Mouse (Mus musculus) limb, embryonic 15.5 days (tissue): Measurements from ENCODE around the gene Otulin. TPM values are rescaled to one million over a fixed set of nuclear protein-coding genes. Genes with fewer than 3 reads are reported as not detected.

Experiments used
- ATAC-seq: fragments of 200-750 bp; cut with Nextera tagmentation; 2 replicates; pipeline ENCODE4 v1.8.0; 2017; ENCODE audit warnings: low read depth, moderate TSS enrichment; ENCODE audit not compliant: insufficient number of reproducible peaks, low FRiP score, low TSS enrichment
- H3K27ac ChIP-seq: fragments of 300-500 bp; sonication (generic); 2 replicates; pipeline ENCODE4 v1.5.1; 2015; ENCODE audit warnings: moderate library complexity, mild to moderate bottlenecking, inconsistent platforms
- H3K27me3 ChIP-seq: fragments of 300-500 bp; sonication (generic); 2 replicates; pipeline ENCODE4 v1.6.1; 2015; ENCODE audit warnings: inconsistent platforms
- H3K36me3 ChIP-seq: fragments of 300-500 bp; sonication (generic); 2 replicates; pipeline ENCODE4 v1.6.1; 2015; ENCODE audit warnings: inconsistent platforms
- H3K4me1 ChIP-seq: fragments of 300-500 bp; sonication (generic); 2 replicates; pipeline ENCODE4 v1.6.1; 2015; ENCODE audit warnings: inconsistent platforms
- H3K4me2 ChIP-seq: fragments of 300-500 bp; sonication (generic); 2 replicates; pipeline ENCODE4 v1.6.1; 2015; ENCODE audit warnings: mild to moderate bottlenecking, inconsistent platforms
- H3K4me3 ChIP-seq: fragments of 300-500 bp; sonication (generic); 2 replicates; pipeline ENCODE4 v1.5.1; 2015; ENCODE audit warnings: mild to moderate bottlenecking, inconsistent platforms
- H3K9ac ChIP-seq: fragments of 300-500 bp; sonication (generic); 2 replicates; pipeline ENCODE4 v1.6.1; 2015; ENCODE audit warnings: inconsistent platforms
- H3K9me3 ChIP-seq: fragments of 300-500 bp; sonication (generic); 2 replicates; pipeline ENCODE4 v1.6.1; 2016; ENCODE audit warnings: inconsistent platforms
- WGBS: fragments of 180-500 bp; shearing (Covaris S2); methylation state at CpG from one replicate; pipeline ENCODE4 v1.1.7; 2015; 5-methylcytosine and 5-hydroxymethylcytosine counted together
- polyA plus RNA-seq: library from polyadenylated mRNA; unstranded; fragments of >200 nt; fragmentation: Nextera tagmentation; extraction: Ambion mirVana; gene quantifications from 2 replicates; pipeline ENCODE4 v1.2.1, GENCODE M21; 2015

Gene Otulin
- polyA plus RNA-seq, 1 experiment from 2014 or later, result 32.5 TPM

- Histone ChIP-seq H3K4me2 (no peak overlapping the region), H3K4me3 (no peak overlapping the region), H3K9me3 (no peaks in the 10 kb centered on the region), H3K27me3 (no peaks in the 10 kb centered on the region), H3K9ac (no peak overlapping the region), H3K27ac (no peak overlapping the region), H3K36me3 (no peaks in the 10 kb centered on the region), H3K4me1 (0 out of 2 replicates have a peak, but pooled peaks cover 5% of the 10 kb centered on the region)
- WGBS, result 87% methylated on average over 7 of the region's 7 CpGs
- no peak for ATAC-seq
These were observed 38.1 kb upstream of the Otulin start for GRCm38 (mm10) chr15:27668557-27668956.

DNA sequence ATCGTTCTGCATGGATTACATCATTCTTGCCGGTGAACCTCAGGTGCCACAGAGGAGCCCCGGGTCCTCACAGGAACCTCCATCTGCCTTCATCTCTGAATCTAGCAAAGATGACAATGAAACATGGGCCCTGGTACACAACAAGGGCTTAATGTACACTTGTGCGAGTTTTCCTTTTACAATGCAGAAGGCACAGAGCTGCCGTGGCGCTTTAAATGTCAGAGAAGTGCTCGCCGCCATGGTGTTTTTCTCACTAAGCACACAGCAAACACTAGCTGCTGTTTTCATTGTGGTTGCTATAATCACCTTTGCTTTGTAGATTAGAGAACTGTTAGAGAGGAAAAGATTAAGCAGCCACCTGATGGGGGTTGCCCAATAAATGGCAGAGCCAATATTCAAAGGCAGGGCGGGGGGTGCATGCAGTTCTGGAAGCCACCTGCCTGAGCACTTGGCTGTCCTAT, 37.5 kb upstream of the Otulin start:
- H3K9ac ChIP-seq, result no peak overlapping the region
- no peaks in the 10 kb centered on the region for H3K27me3 ChIP-seq
- H3K4me1 ChIP-seq, result 0 out of 2 replicates have a peak, but pooled peaks cover 5% of the 10 kb centered on the region
- H3K4me2 ChIP-seq, result no peak overlapping the region
- no peak overlapping the region for H3K4me3 ChIP-seq
- no peak overlapping the region for H3K27ac ChIP-seq
- no peaks in the 10 kb centered on the region for H3K36me3 ChIP-seq
- 74% methylated on average over 9 of the region's 9 CpGs for WGBS
- no peaks in the 10 kb centered on the region for H3K9me3 ChIP-seq
- ATAC-seq, result no peak

DNA sequence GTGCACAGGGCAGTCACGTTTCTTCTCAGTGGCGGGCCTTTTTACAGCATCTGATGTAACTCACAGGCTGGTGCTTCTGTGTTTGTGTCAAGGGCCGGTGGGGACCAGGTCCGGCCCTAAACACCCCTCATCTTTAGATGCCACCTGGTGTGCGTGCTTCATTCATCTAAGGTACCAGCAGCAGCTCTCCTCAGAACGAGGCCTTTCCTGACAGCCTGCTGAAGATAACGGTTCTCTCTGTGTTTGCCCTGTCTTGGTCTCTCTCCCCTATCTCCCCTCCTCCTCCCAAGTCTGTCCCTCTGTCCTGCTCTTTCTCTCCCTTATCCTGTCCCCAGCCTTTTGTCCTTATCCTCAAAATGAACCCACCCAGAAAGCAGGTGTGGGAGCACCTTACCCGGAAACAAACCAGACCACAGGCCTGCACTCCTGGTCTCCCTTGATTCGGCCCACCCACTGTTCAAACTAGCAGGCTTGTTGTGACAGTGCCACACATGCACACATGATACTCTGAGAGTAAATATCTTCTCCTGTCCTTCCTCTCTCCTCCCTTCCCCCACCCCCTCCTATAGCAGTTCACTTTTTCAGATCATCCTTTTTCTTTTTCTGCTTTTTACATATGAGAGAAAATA, 36.5 kb upstream of the Otulin start:
- Histone ChIP-seq H3K27me3 (no peaks in the 10 kb centered on the region), H3K4me2 (no peak overlapping the region), H3K9me3 (no peaks in the 10 kb centered on the region), H3K9ac (no peak overlapping the region), H3K4me1 (0 out of 2 replicates have a peak, but pooled peaks cover 5% of the 10 kb centered on the region), H3K27ac (no peak overlapping the region), H3K36me3 (no peaks in the 10 kb centered on the region), H3K4me3 (no peak overlapping the region)
- ATAC-seq, result no peak
- 61% methylated on average over 9 of the region's 9 CpGs for WGBS

DNA sequence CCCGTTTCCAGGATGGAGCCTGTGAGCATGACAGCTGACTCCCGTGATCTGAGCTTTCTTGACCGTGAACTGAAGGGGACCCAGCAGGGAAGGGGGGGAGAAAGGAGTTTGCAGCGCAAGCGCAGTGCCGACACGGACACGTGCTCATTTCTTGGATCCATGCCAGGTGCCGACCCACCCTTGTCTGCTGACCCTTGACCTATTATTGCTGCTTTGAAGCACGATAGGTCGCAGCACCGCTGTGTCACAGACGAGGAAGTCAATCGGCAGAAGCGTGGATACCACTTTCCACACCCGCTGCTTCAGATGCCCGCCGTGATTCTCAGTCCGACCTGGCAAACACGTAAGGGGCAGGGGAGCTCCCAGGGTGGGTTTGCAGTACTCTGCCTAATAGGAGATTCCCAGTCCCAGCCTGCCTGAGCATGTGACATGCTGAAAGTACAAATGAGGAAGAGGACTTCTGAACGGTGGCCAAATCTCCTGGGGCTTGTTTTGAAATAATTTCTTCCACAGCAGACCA, 35.0 kb upstream of the Otulin start:
- no peaks in the 10 kb centered on the region for H3K27me3 ChIP-seq
- H3K9ac ChIP-seq, result no peak overlapping the region
- no peak overlapping the region for H3K27ac ChIP-seq
- WGBS, result 45% methylated on average over 21 of the region's 21 CpGs
- no peaks in the 10 kb centered on the region for H3K36me3 ChIP-seq
- H3K9me3 ChIP-seq, result no peaks in the 10 kb centered on the region
- ATAC-seq, result no peak
- peak overlapping the region; percentile 31; the same call in 1 of the 2 replicates for H3K4me2 ChIP-seq
- H3K4me1 ChIP-seq, result 0 out of 2 replicates have a peak, but pooled peaks cover 5% of the 10 kb centered on the region
- no peak overlapping the region; the same call in 1 of the 2 replicates for H3K4me3 ChIP-seq

DNA sequence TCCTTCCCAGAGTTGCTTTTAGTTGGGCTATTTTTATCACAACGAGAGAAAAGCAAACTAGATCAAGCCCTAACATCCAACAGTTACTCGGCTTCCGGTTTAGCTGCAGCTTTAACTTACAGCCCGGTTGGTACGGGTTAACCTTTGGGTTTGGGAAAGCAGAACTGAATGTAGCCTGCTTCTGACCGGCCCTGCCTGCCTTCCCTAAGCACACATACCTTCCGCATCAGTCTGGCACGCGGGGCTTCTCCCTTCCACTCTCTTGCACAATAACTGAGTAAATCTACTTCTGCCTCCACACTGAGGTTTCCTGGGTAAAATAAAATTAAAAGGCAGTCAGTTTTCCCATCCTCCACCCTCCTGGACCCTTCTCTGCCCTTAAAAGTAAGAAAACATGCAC, 33.6 kb upstream of the Otulin start:
- no peak overlapping the region for H3K4me2 ChIP-seq
- H3K36me3 ChIP-seq, result no peaks in the 10 kb centered on the region
- H3K4me3 ChIP-seq, result no peak overlapping the region
- 0 out of 2 replicates have a peak, but pooled peaks cover 5% of the 10 kb centered on the region for H3K4me1 ChIP-seq
- H3K9me3 ChIP-seq, result no peaks in the 10 kb centered on the region
- H3K27me3 ChIP-seq, result no peaks in the 10 kb centered on the region
- 90% methylated on average over 9 of the region's 9 CpGs for WGBS
- no peak overlapping the region for H3K27ac ChIP-seq
- H3K9ac ChIP-seq, result no peak overlapping the region
- no peak for ATAC-seq

GRCm38 (mm10) chr15:27662699-27663098, 32.2 kb upstream of the Otulin start:
- H3K4me3 ChIP-seq, result no peak overlapping the region
- WGBS, result 42% methylated on average over 1 of the region's 1 CpGs
- no peaks in the 10 kb centered on the region for H3K27me3 ChIP-seq
- H3K9me3 ChIP-seq, result no peaks in the 10 kb centered on the region
- no peak overlapping the region for H3K27ac ChIP-seq
- H3K9ac ChIP-seq, result no peak overlapping the region
- 0 out of 2 replicates have a peak, but pooled peaks cover 5% of the 10 kb centered on the region for H3K36me3 ChIP-seq
- H3K4me1 ChIP-seq, result 0 out of 2 replicates have a peak, but pooled peaks cover 5% of the 10 kb centered on the region
- no peak for ATAC-seq
- H3K4me2 ChIP-seq, result no peak overlapping the region

GRCm38 (mm10) chr15:27661696-27662095, 31.2 kb upstream of the Otulin start:
- Histone ChIP-seq H3K36me3 (0 out of 2 replicates have a peak, but pooled peaks cover 5% of the 10 kb centered on the region), H3K9me3 (no peaks in the 10 kb centered on the region), H3K4me1 (0 out of 2 replicates have a peak, but pooled peaks cover 5% of the 10 kb centered on the region), H3K27me3 (no peaks in the 10 kb centered on the region), H3K9ac (no peak overlapping the region), H3K4me3 (no peak overlapping the region), H3K4me2 (no peak overlapping the region), H3K27ac (no peak overlapping the region)
- 86% methylated on average over 6 of the region's 6 CpGs for WGBS
- ATAC-seq, result no peak

GRCm38 (mm10) chr15:27659592-27660244, 29.2 kb upstream of the Otulin start:
- no peaks in the 10 kb centered on the region for H3K4me1 ChIP-seq
- H3K9ac ChIP-seq, result no peak overlapping the region
- 37% methylated on average over 17 of the region's 17 CpGs for WGBS
- no peak overlapping the region for H3K27ac ChIP-seq
- H3K36me3 ChIP-seq, result 0 out of 2 replicates have a peak, but pooled peaks cover 5% of the 10 kb centered on the region
- no peak for ATAC-seq
- H3K4me3 ChIP-seq, result no peak overlapping the region
- no peaks in the 10 kb centered on the region for H3K9me3 ChIP-seq
- H3K4me2 ChIP-seq, result no peak overlapping the region
- H3K27me3 ChIP-seq, result no peaks in the 10 kb centered on the region

GRCm38 (mm10) chr15:27659143-27659542, 28.6 kb upstream of the Otulin start:
- Histone ChIP-seq H3K4me3 (no peak overlapping the region), H3K27me3 (no peaks in the 10 kb centered on the region), H3K4me1 (no peaks in the 10 kb centered on the region), H3K9ac (no peak overlapping the region), H3K4me2 (no peak overlapping the region), H3K27ac (no peak overlapping the region), H3K36me3 (0 out of 2 replicates have a peak, but pooled peaks cover 5% of the 10 kb centered on the region), H3K9me3 (no peaks in the 10 kb centered on the region)
- WGBS, result 82% methylated on average over 5 of the region's 5 CpGs
- no peak for ATAC-seq

DNA sequence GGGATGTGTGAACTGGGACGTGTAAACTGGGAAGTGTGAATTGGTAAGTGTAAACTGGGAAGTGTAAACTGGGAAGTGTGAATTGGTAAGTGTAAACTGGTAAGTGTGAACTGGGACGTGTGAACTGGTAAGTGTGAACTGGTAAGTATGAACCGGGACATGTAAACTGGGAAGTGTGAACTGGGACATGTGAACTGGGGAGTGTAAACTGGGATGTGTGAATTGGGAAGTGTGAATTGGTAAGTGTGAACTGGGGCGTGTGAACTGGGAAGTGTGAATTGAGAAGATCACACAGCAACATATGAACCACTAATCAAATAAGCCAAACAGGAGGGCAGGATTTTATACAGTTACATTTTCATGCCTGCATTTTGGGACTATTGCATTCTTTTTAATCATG, 27.9 kb upstream of the Otulin start:
- H3K27ac ChIP-seq, result no peak overlapping the region
- no peak overlapping the region for H3K4me2 ChIP-seq
- ATAC-seq, result no peak
- no peak overlapping the region for H3K9ac ChIP-seq
- no peaks in the 10 kb centered on the region for H3K4me1 ChIP-seq
- H3K36me3 ChIP-seq, result 0 out of 2 replicates have a peak, but pooled peaks cover 5% of the 10 kb centered on the region
- WGBS, result 87% methylated on average over 4 of the region's 4 CpGs
- H3K9me3 ChIP-seq, result no peaks in the 10 kb centered on the region
- H3K27me3 ChIP-seq, result no peaks in the 10 kb centered on the region
- H3K4me3 ChIP-seq, result no peak overlapping the region

- 94% methylated on average over 10 of the region's 10 CpGs for WGBS
These were observed 27.4 kb upstream of the Otulin start for GRCm38 (mm10) chr15:27657866-27658265.

GRCm38 (mm10) chr15:27656626-27657025, 26.1 kb upstream of the Otulin start:
- H3K9ac ChIP-seq, result no peak overlapping the region
- no peak for ATAC-seq
- H3K9me3 ChIP-seq, result no peaks in the 10 kb centered on the region
- 76% methylated on average over 9 of the region's 9 CpGs for WGBS
- no peak overlapping the region for H3K27ac ChIP-seq
- H3K27me3 ChIP-seq, result no peaks in the 10 kb centered on the region
- H3K4me3 ChIP-seq, result no peak overlapping the region
- H3K4me2 ChIP-seq, result no peak overlapping the region
- no peaks in the 10 kb centered on the region for H3K4me1 ChIP-seq
- 0 out of 2 replicates have a peak, but pooled peaks cover 5% of the 10 kb centered on the region for H3K36me3 ChIP-seq

More at GRCm38 (mm10) chr15:27657866-27658265, 27.4 kb upstream of the Otulin start:
- H3K27me3 ChIP-seq, result no peaks in the 10 kb centered on the region
- no peak for ATAC-seq
- H3K4me3 ChIP-seq, result no peak overlapping the region
- no peak overlapping the region for H3K9ac ChIP-seq
- no peaks in the 10 kb centered on the region for H3K9me3 ChIP-seq
- 0 out of 2 replicates have a peak, but pooled peaks cover 5% of the 10 kb centered on the region for H3K36me3 ChIP-seq
- H3K4me2 ChIP-seq, result no peak overlapping the region
- no peaks in the 10 kb centered on the region for H3K4me1 ChIP-seq
- no peak overlapping the region for H3K27ac ChIP-seq
